Mouse (Mus musculus): Measurements from ENCODE around the gene Npy4r. TPM values are rescaled to one million over a fixed set of nuclear protein-coding genes. Genes with fewer than 3 reads are reported as not detected.

Gene Npy4r
- polyA plus RNA-seq (2014; fragmentation: Nextera tagmentation; extraction: Ambion mirVana), result 0.14 and 0.48 TPM in 2 replicates

GRCm38 (mm10) chr14:34152342-34152741, at the start of gene Npy4r:
Gene Npy4r, minus strand, starts transcription at chr14:34152489.
- peak within 1 kb of the TSS; percentile 42 for H3K4me2 ChIP-seq (ENCODE audit: low read length)
- WGBS, result 10% methylated on average over 16 of the region's 16 CpGs
- no peaks in the 10 kb centered on the region for H3K9me3 ChIP-seq (ENCODE audit: control insufficient read depth, low read length)
- peaks cover 7% of the 10 kb centered on the region; the same call in 1 of the 2 replicates for H3K4me1 ChIP-seq (replicated peaks; ENCODE audit: control insufficient read depth, insufficient read depth, low read length)
- no peaks in the 10 kb centered on the region for H3K36me3 ChIP-seq (ENCODE audit: control insufficient read depth, insufficient read depth, low read length)
- peak; percentile 86 for ATAC-seq (replicated peaks; ENCODE audit: low FRiP score, low TSS enrichment, low read depth)
- H3K27ac ChIP-seq (ENCODE audit: low read depth), result no peak within 1 kb of the TSS
- no peak within 1 kb of the TSS for H3K4me3 ChIP-seq (ENCODE audit: low read depth, low read length)
- peak; percentile 83 for DNase-seq (ENCODE audit: low spot score)
- no peaks in the 10 kb centered on the region for H3K27me3 ChIP-seq (replicated peaks; ENCODE audit: control insufficient read depth, insufficient read depth, low read length)
- no peak within 1 kb of the TSS for H3K9ac ChIP-seq (ENCODE audit: low read length)

GRCm38 (mm10) chr14:34201231-34202035, 49.1 kb upstream of the Npy4r start, which contains the start of gene Gprin2:
Gene Gprin2, minus strand, starts transcription at chr14:34201653.
- 0 out of 2 replicates have a peak, but pooled peaks cover 4% of the 10 kb centered on the region for H3K27me3 ChIP-seq (replicated peaks; ENCODE audit: control insufficient read depth, insufficient read depth, low read length)
- peak within 1 kb of the TSS; percentile 46 for H3K9ac ChIP-seq (ENCODE audit: low read length)
- WGBS, result 7% methylated on average over 35 of the region's 52 CpGs
- H3K27ac ChIP-seq (ENCODE audit: low read depth), result no peak within 1 kb of the TSS
- DNase-seq (ENCODE audit: low spot score) (peak; percentile 78), ATAC-seq (replicated peaks; ENCODE audit: low FRiP score, low TSS enrichment, low read depth) (peak; percentile 61)
- H3K4me3 ChIP-seq (ENCODE audit: low read depth, low read length), result peak within 1 kb of the TSS; percentile 65
- H3K9me3 ChIP-seq (ENCODE audit: control insufficient read depth, low read length), result no peaks in the 10 kb centered on the region
- H3K4me1 ChIP-seq (replicated peaks; ENCODE audit: control insufficient read depth, insufficient read depth, low read length), result no peaks in the 10 kb centered on the region; the same call in 1 of the 2 replicates
- H3K36me3 ChIP-seq (ENCODE audit: control insufficient read depth, insufficient read depth, low read length), result no peaks in the 10 kb centered on the region
- peak within 1 kb of the TSS; percentile 97 for H3K4me2 ChIP-seq (ENCODE audit: low read length)

DNA sequence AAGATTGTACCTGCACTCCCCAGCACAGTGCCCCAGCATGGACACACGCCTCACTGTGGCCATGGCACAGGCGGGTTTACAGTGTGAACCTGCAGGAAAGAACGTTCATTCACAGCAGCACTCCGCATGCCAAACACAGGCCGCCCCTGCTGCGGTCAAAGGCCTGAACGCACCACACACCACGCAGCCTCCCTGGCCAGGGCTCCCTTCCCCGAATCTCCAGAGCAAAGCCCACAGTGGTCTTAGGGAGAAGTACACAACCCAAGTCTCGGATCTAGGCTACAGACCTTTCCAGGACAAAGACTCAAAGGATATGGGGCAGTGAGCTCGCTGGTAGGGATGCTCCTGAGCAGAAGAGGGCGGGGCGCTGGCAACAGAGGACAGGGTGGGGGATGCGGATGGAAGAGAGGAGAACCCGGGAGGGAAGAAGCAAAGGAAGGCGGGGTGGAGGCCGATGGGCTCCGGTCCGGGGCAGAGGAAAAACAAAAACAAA, 48.5 kb upstream of the Npy4r start:
- Histone ChIP-seq H3K27me3 (replicated peaks; ENCODE audit: control insufficient read depth, insufficient read depth, low read length) (0 out of 2 replicates have a peak, but pooled peaks cover 4% of the 10 kb centered on the region), H3K9ac (ENCODE audit: low read length) (peak overlapping the region; percentile 46), H3K27ac (ENCODE audit: low read depth) (no peak overlapping the region), H3K36me3 (ENCODE audit: control insufficient read depth, insufficient read depth, low read length) (no peaks in the 10 kb centered on the region), H3K4me1 (replicated peaks; ENCODE audit: control insufficient read depth, insufficient read depth, low read length) (no peaks in the 10 kb centered on the region; the same call in 1 of the 2 replicates), H3K4me2 (ENCODE audit: low read length) (peak overlapping the region; percentile 97), H3K4me3 (ENCODE audit: low read depth, low read length) (peak overlapping the region; percentile 65), H3K9me3 (ENCODE audit: control insufficient read depth, low read length) (no peaks in the 10 kb centered on the region)
- DNase-seq (ENCODE audit: low spot score) (peak; percentile 68), ATAC-seq (replicated peaks; ENCODE audit: low FRiP score, low TSS enrichment, low read depth) (peak; percentile 67)
- 7% methylated on average over 19 of the region's 19 CpGs for WGBS

- H3K4me2 ChIP-seq (ENCODE audit: low read length), result no peak overlapping the region
- no peak for DNase-seq (ENCODE audit: low spot score)
- no peak overlapping the region for H3K9ac ChIP-seq (ENCODE audit: low read length)
- no peak for ATAC-seq (replicated peaks; ENCODE audit: low FRiP score, low TSS enrichment, low read depth)
- H3K4me1 ChIP-seq (replicated peaks; ENCODE audit: control insufficient read depth, insufficient read depth, low read length), result no peaks in the 10 kb centered on the region; the same call in 1 of the 2 replicates
- no peak overlapping the region for H3K27ac ChIP-seq (ENCODE audit: low read depth)
- H3K27me3 ChIP-seq (replicated peaks; ENCODE audit: control insufficient read depth, insufficient read depth, low read length), result 0 out of 2 replicates have a peak, but pooled peaks cover 4% of the 10 kb centered on the region
- no peak overlapping the region for H3K4me3 ChIP-seq (ENCODE audit: low read depth, low read length)
- no peaks in the 10 kb centered on the region for H3K36me3 ChIP-seq (ENCODE audit: control insufficient read depth, insufficient read depth, low read length)
- WGBS, result 45% methylated on average over 4 of the region's 4 CpGs
- H3K9me3 ChIP-seq (ENCODE audit: control insufficient read depth, low read length), result no peaks in the 10 kb centered on the region
These were observed 44.4 kb upstream of the Npy4r start for GRCm38 (mm10) chr14:34196706-34197105.

DNA sequence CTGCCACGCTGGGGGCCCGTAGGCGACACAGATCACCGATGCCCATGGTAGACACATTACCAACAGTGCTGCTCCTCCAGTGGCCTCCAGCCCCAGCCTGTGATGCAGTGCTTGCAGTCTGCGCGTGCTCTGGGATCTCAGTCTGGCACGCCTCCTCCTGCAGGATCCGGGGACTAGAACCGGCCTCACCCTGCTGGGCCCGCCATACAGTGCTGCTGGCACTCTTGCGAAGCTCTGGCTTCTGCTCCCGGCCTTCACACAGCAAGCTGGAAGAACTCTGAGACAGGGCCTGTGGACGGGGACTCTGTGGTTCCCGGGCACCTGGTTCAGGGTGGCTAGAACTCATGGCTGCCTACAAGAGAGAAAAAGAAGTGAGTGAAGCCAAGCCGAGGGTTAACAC, 43.2 kb upstream of the Npy4r start:
- Histone ChIP-seq H3K4me1 (replicated peaks; ENCODE audit: control insufficient read depth, insufficient read depth, low read length) (no peaks in the 10 kb centered on the region; the same call in 1 of the 2 replicates), H3K9me3 (ENCODE audit: control insufficient read depth, low read length) (no peaks in the 10 kb centered on the region), H3K36me3 (ENCODE audit: control insufficient read depth, insufficient read depth, low read length) (no peaks in the 10 kb centered on the region), H3K9ac (ENCODE audit: low read length) (no peak overlapping the region), H3K27me3 (replicated peaks; ENCODE audit: control insufficient read depth, insufficient read depth, low read length) (0 out of 2 replicates have a peak, but pooled peaks cover 1% of the 10 kb centered on the region), H3K4me3 (ENCODE audit: low read depth, low read length) (no peak overlapping the region), H3K4me2 (ENCODE audit: low read length) (no peak overlapping the region), H3K27ac (ENCODE audit: low read depth) (no peak overlapping the region)
- WGBS, result 82% methylated on average over 15 of the region's 15 CpGs
- ATAC-seq (replicated peaks; ENCODE audit: low FRiP score, low TSS enrichment, low read depth) (no peak; the same call in 1 of the 2 replicates), DNase-seq (ENCODE audit: low spot score) (no peak)

DNA sequence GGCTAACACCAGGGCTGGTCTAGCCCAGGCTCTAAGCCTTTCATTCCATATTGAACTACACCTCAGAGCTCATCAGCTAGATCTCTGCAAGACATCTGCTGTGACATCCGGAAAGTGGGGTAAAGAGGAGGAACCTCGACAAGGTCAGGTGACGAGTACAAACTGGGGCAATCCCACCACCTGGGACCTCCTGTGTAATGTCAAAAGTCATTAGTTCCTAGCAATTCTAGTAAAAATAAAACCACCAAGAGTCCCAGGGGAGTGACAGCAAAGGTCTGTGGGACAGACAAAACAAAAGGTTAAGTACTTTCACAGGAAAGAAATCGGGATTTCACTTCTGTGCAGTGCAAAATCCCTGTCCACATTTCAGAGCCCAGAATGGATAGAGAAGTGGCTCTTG, 41.6 kb upstream of the Npy4r start:
- 72% methylated on average over 4 of the region's 4 CpGs for WGBS
- H3K4me1 ChIP-seq (replicated peaks; ENCODE audit: control insufficient read depth, insufficient read depth, low read length), result no peaks in the 10 kb centered on the region
- no peak overlapping the region for H3K9ac ChIP-seq (ENCODE audit: low read length)
- ATAC-seq (replicated peaks; ENCODE audit: low FRiP score, low TSS enrichment, low read depth), result no peak
- no peak overlapping the region for H3K4me2 ChIP-seq (ENCODE audit: low read length)
- no peak overlapping the region for H3K4me3 ChIP-seq (ENCODE audit: low read depth, low read length)
- no peaks in the 10 kb centered on the region for H3K27me3 ChIP-seq (replicated peaks; ENCODE audit: control insufficient read depth, insufficient read depth, low read length)
- no peak for DNase-seq (ENCODE audit: low spot score)
- no peak overlapping the region for H3K27ac ChIP-seq (ENCODE audit: low read depth)
- H3K36me3 ChIP-seq (ENCODE audit: control insufficient read depth, insufficient read depth, low read length), result no peaks in the 10 kb centered on the region
- no peaks in the 10 kb centered on the region for H3K9me3 ChIP-seq (ENCODE audit: control insufficient read depth, low read length)

DNA sequence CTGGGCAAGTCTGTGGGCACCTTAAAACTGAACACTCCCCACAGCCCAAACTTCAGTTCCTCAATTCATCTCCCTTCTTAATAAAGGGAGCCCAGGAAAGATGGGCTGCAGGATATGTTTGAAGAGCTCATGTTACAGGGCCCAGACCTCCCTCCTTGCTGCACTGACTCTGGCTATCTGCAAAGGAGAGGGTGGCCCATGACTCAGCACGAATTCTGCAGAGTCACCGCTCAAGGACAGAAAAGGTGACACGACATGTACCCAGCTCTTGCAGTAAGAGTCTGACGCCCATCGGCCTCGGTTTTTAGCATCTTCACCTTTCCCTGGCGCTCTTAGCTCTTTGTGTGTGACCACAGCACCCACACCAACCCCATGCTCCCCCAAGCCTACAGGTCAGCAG, 38.1 kb upstream of the Npy4r start:
- no peaks in the 10 kb centered on the region for H3K27me3 ChIP-seq (replicated peaks; ENCODE audit: control insufficient read depth, insufficient read depth, low read length)
- no peaks in the 10 kb centered on the region for H3K36me3 ChIP-seq (ENCODE audit: control insufficient read depth, insufficient read depth, low read length)
- H3K4me2 ChIP-seq (ENCODE audit: low read length), result no peak overlapping the region
- ATAC-seq (replicated peaks; ENCODE audit: low FRiP score, low TSS enrichment, low read depth) (no peak), DNase-seq (ENCODE audit: low spot score) (no peak)
- H3K9me3 ChIP-seq (ENCODE audit: control insufficient read depth, low read length), result no peaks in the 10 kb centered on the region
- H3K4me3 ChIP-seq (ENCODE audit: low read depth, low read length), result no peak overlapping the region
- H3K4me1 ChIP-seq (replicated peaks; ENCODE audit: control insufficient read depth, insufficient read depth, low read length), result no peaks in the 10 kb centered on the region
- no peak overlapping the region for H3K9ac ChIP-seq (ENCODE audit: low read length)
- H3K27ac ChIP-seq (ENCODE audit: low read depth), result no peak overlapping the region
- WGBS, result 73% methylated on average over 7 of the region's 7 CpGs

GRCm38 (mm10) chr14:34188629-34189028, 36.3 kb upstream of the Npy4r start:
- Histone ChIP-seq H3K4me1 (replicated peaks; ENCODE audit: control insufficient read depth, insufficient read depth, low read length) (no peaks in the 10 kb centered on the region), H3K27ac (ENCODE audit: low read depth) (no peak overlapping the region), H3K9ac (ENCODE audit: low read length) (no peak overlapping the region), H3K27me3 (replicated peaks; ENCODE audit: control insufficient read depth, insufficient read depth, low read length) (no peaks in the 10 kb centered on the region), H3K9me3 (ENCODE audit: control insufficient read depth, low read length) (no peaks in the 10 kb centered on the region), H3K36me3 (ENCODE audit: control insufficient read depth, insufficient read depth, low read length) (no peaks in the 10 kb centered on the region), H3K4me3 (ENCODE audit: low read depth, low read length) (no peak overlapping the region), H3K4me2 (ENCODE audit: low read length) (no peak overlapping the region)
- ATAC-seq (replicated peaks; ENCODE audit: low FRiP score, low TSS enrichment, low read depth), result no peak
- WGBS, result 68% methylated on average over 5 of the region's 5 CpGs
- no peak for DNase-seq (ENCODE audit: low spot score)

Measured in intestine, embryonic 14.5 days (tissue).